Mouse (Mus musculus): Measurements from ENCODE around the gene Hnrnpab. TPM values are rescaled to one million over a fixed set of nuclear protein-coding genes. Genes with fewer than 3 reads are reported as not detected.

Hnrnpab gene
- total RNA-seq (2021) = 100 to 1,000 TPM; 238 to 239 TPM
- long read RNA-seq, transcript Hnrnpab-201 (7 exons, 2,370 nt) = major isoform, 106 of 166 reads
- long read RNA-seq, transcript Hnrnpab-203 (8 exons, 1,437 nt) = minor isoform, 30 of 166 reads
- long read RNA-seq, partial matches to known transcripts = 19 of 166 reads
- long read RNA-seq, other reads (novel, unspliced or antisense) = 11 of 166 reads

DNA sequence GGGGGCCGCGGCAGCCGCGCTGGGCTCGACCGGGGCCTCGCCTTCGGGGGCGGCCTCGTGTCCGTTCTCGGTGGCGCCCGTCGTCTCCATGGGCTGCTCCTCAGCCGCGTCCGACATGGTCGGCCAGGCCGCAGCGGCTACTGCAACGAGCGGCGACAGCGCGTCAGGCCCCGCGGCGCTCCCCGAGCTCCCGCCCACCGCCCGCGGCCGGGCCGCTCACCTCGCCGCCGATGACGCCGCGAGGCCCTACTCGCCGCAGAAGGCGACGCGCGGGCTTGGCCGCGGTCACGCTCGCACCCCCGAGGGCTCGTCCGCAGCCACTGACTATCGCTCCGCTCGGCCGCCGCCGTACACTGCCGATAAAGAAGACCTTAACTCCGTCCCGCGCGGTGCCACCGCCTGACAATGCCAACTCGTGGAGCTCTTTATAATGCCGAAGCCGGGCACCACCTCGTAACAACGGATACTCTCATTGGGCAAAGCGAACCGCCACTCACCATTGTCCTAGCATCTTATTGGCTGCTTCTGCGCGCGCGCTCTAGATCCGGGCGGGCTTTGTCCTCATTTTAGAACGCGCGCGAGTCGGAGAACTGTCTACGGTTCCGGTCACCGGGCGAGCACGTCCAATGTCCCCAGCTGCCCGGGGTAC is at the start of gene Hnrnpab:
Hnrnpab (minus strand) TSS at position 401 of the 649 bp plus-strand sequence.
- peak; percentile 98 for DNase-seq (ENCODE audit: low spot score in 2 of 2)

GRCm38 (mm10) chr11:51654891-51655290 is 48.2 kb upstream of the Hnrnpab start:
- no peak for DNase-seq (ENCODE audit: low spot score in 2 of 2)

DNA sequence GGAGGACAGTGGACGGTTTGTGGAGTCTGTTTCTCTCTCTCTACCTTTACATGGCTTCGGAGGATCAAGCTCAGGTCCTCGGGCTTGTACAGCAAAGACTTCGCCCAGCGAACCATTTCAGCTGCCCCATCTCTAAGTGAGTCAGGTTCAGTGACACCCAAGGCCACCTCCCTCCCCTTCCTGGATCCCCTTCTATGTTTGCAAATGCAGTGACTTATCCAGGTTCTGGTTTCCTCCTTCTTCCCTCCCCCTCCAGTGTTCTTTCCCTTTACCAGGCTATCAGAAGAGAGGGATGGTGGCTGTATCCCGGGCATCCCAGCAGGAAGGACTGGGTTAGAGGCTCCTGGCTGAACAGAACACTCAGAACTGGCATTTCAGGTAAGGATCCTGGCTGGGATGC is 47.1 kb upstream of the Hnrnpab start:
- no peak for DNase-seq (ENCODE audit: low spot score in 2 of 2)

GRCm38 (mm10) chr11:51652889-51653418 is 46.3 kb upstream of the Hnrnpab start:
- DNase-seq (ENCODE audit: low spot score in 2 of 2) = no peak

DNA sequence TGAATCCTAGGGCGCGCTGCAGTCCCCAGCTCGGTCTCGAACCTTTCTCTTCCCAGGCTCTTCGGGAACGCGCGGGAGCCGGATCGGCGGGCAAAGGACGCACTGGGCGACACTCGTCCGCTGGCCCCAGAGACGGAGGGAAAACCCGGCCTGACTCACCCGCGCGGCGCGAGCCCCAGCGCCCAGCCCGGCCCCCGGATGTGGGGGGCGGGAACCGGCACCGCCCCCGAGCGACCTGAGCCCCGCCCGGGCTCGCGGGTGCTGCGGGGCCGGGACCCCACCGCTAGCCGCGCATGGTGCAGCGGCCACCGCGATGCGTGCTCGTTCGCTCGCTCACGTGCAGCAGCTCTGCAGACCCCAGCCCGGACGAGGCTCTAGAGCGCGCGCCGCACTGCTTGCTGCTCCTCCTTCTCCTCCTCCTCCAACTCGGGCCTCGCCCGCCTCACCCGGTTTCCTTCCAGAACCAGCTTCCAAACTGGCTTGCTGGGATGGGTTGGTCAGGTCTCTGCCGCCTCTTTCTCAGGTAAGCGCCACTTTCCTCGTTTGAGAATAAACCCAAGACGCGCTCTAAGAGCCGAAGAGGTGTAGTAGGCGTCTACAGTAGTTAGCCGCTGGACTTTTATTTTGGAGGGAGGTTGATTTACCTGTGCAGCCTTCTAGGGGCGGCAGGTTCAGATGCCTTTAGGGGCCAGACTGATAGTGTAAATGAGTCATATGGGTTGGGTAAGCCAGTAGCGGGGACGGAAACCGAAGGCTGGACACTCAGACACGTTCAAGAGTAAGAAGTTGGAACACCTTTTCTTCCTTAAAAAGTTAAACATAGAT is 44.3 kb upstream of the Hnrnpab start, which contains the start of the genes N4bp3 and D930048N14Rik:
N4bp3 (minus strand) TSS at position 152 of the 825 bp plus-strand sequence.
D930048N14Rik (plus strand) TSS at position 264 of the 825 bp plus-strand sequence.
- peak in 1 of 2 experiments; percentile 43 for DNase-seq (ENCODE audit: low spot score in 2 of 2)

DNA sequence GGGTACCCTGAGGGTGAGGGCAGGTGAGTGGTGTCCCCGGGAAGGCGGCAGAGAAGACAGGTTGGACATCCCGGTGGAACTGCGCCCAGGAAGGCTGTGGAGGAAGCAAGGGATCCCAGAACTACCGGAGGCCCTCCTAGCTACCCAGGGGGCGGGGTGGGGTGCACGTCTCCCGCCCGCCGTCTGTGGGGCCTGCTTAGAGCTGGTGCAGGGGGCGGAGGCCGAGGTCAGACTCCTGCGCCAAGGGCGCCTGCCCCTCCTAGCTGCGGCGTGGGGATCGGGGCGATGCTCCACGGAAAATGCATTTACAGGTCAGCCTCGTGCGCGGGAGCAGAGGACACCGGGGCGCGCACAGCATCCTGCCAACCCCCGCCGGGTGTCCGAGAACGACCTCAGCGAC is 43.6 kb upstream of the Hnrnpab start:
- peak in 1 of 2 experiments; percentile 15 for DNase-seq (ENCODE audit: low spot score in 2 of 2)

DNA sequence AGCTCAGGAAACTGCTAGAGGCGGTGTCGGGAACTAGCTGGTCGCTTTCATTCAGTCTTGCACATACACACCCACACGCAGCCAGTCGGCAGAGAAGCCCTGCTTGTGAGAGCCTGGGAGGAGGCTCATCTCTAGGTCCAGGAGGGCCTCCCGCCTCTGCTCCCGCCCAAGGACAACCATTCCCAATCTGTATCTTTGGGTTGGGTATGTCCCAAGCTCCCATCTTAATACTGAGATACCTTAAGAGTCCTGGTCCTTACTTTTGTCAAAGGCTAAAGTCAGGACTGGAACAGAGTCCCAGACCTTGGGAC is 43.2 kb upstream of the Hnrnpab start:
- DNase-seq (ENCODE audit: low spot score in 2 of 2) = no peak

DNA sequence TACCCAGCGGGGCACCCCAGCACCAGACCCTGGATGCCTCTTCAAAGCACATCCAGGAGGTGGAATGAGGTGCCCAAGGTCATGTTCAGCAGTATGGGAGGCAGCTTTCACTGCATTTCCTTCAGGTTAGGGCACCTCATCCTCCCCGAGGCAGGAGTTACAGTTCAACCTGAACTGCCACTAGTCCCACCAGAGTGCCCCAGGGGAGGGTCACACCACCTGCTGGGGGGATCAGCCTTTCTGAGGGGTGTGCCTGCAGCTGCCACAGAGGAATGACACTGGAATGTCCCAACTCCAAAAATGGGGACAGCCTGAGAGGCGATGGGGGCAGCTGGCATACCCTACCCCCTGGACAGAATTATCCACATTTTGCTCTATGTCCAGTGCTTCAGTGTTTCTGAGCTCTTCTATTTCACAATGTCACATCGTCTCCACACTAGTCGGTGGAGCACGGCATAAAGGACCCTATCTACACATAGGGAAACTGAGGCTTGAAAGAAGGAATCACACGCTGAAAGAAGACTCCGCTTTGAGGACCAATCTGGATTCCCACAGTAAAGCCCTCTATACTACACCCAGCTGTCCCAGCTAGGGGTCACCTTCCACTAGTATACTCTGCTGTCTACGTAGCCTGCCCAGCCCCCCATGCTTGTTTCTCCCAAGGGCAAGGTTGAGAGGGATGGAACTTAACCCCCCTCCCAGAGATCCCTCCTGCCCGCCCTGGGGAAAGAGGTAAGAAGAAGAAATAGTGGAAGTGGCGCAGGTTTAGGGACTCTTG is 42.7 kb upstream of the Hnrnpab start:
- DNase-seq (ENCODE audit: low spot score in 2 of 2) = no peak

DNA sequence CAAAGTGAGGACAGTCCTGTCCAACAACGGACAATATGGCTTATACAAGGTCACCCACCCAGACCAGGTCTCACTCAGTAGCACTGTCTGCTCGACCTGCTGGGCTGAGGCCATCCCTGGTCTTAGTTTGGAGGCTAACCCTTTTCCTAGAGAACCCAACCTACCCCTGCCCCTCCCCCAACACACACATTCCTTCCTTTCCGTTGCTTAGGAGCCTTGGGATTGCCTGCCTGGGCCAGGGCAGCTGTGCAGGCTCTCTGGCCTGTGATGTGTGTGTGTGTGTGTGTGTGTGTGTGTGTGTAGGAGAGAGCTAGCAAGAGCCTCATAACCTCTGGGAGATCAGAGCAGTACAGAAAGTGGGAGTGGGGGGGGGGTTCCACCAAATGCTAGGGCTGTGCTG is 41.9 kb upstream of the Hnrnpab start:
- DNase-seq (ENCODE audit: low spot score in 2 of 2) = no peak

DNA sequence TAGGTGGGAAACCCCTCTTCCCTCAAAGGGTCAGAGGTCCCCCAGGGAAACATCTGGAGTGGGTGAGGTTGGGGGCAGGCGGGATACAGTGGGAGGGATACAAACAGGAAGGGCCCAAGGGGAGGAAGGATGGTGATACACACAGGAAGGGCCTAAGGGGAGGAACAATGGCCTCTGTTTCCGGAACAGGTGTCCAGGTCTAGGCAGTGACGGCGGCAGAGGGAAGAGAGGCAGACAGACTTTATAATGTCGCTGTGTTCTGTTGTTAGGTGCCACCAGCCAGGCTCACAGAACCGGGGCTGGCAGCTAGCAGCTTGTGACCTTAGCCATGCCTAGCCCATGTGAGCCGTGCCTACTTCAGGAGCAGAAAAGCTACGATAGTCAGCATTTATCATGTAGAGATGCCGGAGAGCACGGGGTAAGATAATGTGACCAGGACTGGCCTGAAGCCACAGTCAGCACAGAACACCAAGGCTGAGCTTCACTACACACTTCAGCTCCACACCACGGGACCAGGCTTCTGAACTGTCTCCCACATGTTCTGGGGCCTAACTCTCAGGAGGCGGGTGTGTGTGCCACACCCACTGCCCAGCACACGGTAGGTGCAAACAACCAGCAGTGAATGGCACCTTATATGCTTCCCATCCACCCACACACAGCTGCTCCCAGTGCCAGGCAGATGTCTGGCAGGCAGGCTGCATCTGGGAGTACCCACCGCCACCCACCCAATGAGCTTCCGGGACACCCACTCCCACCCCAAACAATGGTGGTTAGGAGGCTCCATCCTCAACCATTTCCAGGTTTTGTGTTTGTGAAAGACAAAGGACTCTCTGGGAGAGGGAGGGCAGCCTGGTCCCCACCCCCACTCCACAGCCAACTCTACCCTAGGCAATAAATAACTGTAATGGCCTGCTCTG is 40.4 kb upstream of the Hnrnpab start:
- peak in 1 of 2 experiments; percentile 19 for DNase-seq (ENCODE audit: low spot score in 2 of 2)

- peak in 1 of 2 experiments; percentile 17 for DNase-seq (ENCODE audit: low spot score in 2 of 2)
Measured at GRCm38 (mm10) chr11:51646245-51646644, 39.6 kb upstream of the Hnrnpab start.

DNA sequence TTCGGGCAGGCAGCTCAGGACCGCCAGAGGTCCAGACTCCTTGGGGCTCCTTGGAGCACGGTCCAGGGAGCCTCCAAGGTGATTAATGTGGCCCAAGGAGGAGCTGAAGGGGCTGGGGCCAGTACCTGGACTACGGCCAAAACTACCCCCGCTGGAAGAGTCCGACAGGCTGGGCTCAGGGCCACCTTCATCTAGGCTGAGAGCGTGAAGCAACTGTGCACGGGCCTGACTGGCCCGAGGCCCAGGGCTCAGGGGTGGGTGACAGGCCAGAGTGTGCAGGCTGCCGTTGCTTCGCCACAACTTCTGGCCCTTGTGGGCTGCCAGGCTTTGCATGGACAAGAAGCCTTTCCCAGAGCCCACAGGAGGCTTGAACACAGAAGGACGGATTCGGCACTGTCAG is 38.6 kb upstream of the Hnrnpab start:
- peak in 1 of 2 experiments; percentile 23 for DNase-seq (ENCODE audit: low spot score in 2 of 2)

- no peak for DNase-seq (ENCODE audit: low spot score in 2 of 2)
Measured at GRCm38 (mm10) chr11:51644217-51644616, 37.6 kb upstream of the Hnrnpab start.

DNA sequence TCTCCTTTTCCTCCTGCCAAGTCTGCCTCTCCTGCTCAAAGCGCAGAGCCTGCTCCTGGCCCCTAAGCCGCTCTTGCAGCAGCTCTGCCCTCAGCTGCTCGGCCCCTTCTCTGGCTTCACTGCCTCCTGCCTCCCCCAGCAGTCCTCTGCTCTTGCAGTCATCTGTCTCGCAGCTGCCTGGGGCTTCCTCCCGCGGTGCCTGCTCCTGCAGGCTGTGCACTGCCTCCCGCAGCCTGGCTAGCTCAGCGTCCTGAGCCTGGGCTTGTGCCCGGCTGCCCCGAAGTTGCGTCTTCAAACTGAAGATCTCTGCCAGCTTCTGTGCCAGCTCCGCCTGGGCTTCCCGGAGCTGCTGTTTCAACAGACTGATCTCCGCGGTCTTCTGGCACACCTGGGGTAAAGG is 37.1 kb upstream of the Hnrnpab start:
- DNase-seq (ENCODE audit: low spot score in 2 of 2) = peak in 1 of 2 experiments; percentile 34

DNA sequence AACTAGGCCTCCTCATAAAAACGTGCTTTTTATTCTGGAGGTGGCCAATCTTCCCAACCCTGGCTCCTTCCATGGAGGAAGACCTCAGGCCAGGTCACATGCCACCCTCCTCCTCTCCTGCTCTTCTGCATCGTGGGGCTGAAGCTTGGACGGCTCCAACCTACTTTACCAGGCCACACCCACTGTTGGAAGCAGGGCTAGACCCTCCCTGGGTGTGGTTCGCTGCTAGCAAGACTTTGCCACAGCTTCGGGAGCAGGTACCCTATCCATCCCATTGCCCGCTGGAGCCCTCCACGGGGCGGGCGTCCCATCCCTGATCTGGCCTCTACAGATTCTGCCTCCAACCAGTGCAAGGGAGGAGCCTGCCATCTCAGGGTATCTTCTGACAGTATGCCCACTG is 36.6 kb upstream of the Hnrnpab start:
- DNase-seq (ENCODE audit: low spot score in 2 of 2) = no peak

DNA sequence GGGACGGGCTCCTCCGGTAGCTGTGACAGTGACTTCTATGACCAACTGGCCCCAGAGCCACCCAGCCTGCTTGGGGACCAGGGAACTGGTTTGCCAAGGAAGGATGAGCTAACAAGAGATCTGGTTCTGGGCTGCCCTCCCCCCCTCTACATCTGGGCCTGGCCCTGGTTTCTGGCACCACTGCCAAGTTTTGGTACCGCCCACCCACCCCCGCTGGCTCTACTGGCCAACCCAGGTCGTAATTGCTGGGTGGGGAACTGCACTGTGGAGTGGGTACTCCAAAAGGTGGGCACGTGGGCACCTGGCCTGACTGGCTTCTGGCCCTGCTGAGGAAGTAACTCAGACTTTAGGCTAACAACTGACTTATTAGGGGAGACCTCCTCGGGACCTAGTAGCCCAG is 34.1 kb upstream of the Hnrnpab start:
- no peak for DNase-seq (ENCODE audit: low spot score in 2 of 2)

DNA sequence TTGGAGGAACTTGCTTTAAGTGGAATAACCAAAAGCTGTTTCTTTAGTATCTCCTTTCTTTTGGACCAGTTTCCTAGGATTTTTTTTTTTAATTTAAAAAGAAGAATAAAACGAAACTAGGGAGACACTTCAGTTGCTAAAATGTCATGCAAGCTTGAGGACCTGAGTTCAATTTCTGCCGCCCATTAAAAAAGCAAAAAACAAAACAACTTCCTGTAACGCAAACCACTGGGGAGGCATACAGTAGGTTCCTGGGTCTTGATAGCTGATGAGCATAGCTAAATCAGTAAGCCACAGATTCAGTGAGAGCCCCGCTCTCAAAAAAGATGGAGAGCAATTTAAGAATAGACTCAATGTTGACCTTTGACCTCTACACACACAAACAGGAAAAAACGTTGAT is 31.9 kb upstream of the Hnrnpab start:
- DNase-seq (ENCODE audit: low spot score in 2 of 2) = no peak

DNA sequence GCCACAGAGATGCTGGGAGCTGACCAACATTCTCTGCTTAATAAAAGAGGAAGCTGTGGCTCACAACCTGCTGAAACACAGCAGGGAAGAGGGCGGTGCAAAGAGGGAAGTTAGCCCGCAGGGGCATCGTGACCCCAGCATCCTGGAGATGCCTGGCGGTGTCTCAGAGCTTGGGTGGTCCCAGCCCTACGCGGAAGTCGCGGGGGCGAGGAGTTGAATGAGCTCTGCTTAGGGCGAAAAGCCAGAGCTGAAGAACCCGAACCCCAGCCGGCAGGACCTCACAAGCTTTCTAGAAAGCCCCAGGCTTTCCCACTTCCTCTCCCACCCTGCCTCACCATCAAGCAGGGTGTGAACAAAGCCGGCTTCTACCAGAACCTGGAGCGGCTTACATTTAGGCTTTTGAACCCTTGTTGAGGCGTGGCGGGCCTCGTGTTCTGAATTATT is 31.3 kb upstream of the Hnrnpab start:
- DNase-seq (ENCODE audit: low spot score in 2 of 2) = no peak

- DNase-seq (ENCODE audit: low spot score in 2 of 2) = peak in 1 of 2 experiments; percentile 38
Measured at GRCm38 (mm10) chr11:51636323-51636684, 29.7 kb upstream of the Hnrnpab start.

All from layer of hippocampus, postnatal 10 days (tissue).